Mouse (Mus musculus) liver, postnatal 0 days (tissue): ENCODE measurements around the gene Epha2.
A peak's percentile ranks its signal among the peaks of the same experiment; 100 is the strongest.

Experiments
- CTCF ChIP-seq: sonication (generic); IDR thresholded peaks from 2 replicates; pipeline ENCODE4 v1.5.1; 2016; ENCODE audit warnings: antibody characterized with exemption, low read depth
- EP300 ChIP-seq: IDR thresholded peaks from 2 replicates; pipeline ENCODE4 v1.6.1; 2016; ENCODE audit warnings: antibody characterized with exemption, low read depth, mild to moderate bottlenecking

DNA sequence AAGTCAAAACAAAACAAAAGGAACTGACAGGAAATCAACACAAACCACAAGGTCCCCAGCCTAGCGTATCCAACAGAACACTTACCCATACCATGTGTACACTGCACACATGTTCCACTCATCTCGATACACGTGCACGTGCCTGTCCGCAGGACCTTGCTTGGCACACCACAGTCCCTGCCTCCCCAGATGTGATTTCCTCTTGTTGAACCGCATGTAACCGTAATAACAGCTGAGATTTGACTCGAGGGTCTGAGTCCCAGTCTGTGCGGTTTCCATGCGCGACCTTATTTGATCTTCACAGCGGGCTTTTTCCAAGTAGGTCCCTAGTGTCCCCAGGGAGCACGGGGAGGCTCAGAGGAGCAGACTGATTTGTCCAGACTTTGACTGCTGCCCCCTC, 1.7 kb upstream of the Epha2 start:
- TF ChIP-seq CTCF (no peak), EP300 (peak; percentile 36; the same call in 1 of the 2 replicates)
